Mouse (Mus musculus) liver, adult 2 months (tissue): ENCODE data around the gene Ankrd40.

Experiments
- CTCF ChIP-seq: fragments of 200-500 bp; IDR thresholded peaks from 2 replicates; pipeline ENCODE4 v1.5.1; 2011; ENCODE audit warnings: low read depth, low read length, control low read depth
- POLR2A ChIP-seq: fragments of 200-500 bp; IDR thresholded peaks from 2 replicates; pipeline ENCODE4 v1.6.1; 2011; ENCODE audit warnings: low read length, control low read depth; ENCODE audit not compliant: insufficient read depth; ENCODE audit errors: extremely low read depth

DNA sequence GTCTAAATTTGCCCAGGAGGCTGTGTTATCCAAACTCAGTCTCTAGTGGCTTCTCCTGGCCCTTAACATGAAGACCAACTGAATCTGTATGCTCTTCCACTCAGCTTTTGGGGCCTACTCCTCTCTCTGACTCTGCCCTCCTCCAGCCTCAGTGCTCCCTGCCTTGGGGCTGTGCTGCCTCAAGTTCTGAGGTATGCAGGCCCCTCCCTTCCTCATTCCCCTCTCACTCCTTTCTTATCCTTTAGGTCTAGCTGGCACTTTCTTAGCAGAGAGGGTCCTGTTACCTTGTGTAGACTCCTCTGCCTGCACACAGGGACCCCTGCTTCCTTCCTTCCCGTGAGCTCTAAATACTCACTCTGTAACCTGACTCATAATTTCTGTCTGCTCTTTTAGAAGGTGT lies 16.7 kb downstream of the Ankrd40 start:
- no peak for TF ChIP-seq CTCF
- no peak for TF ChIP-seq POLR2A
